Mouse (Mus musculus): ENCODE measurements at regions not wholly inside any gene's neighbourhood (a gene's known extent, or its start where the extent isn't known, plus 50 kb on each side); places are given as distances from the start of the nearest gene placed in this dataset.

DNA sequence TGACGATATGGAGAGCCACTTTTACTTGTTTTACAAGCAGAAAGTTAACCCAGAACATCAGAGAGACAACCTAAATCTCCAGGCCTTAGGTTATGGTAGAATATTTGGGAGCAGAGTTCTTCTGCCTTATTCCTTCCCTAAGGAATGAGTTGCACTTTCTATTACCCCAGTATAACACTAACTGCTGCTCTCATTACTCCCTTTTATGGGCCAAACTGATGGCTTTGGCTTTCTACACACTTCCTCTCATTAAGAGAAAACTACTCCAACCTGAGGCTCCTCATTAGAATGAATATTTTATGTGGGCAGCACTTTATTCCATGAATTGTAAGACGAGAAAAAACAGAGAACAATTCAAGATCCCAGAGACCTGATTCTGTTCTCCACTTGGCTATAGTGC, 289.0 kb upstream of the Tnc start:
- no peak overlapping the region for H3K9ac ChIP-seq (replicated peaks)
- WGBS: 60% methylated on average over 2 of the region's 2 CpGs
- no peak overlapping the region for H3K4me2 ChIP-seq (replicated peaks)
- H3K27me3 ChIP-seq: no peaks in the 10 kb centered on the region
- no peaks in the 10 kb centered on the region for H3K4me1 ChIP-seq
- ATAC-seq (replicated peaks): no peak
- H3K36me3 ChIP-seq: no peaks in the 10 kb centered on the region
- no peak overlapping the region for H3K4me3 ChIP-seq
- no peaks in the 10 kb centered on the region for H3K9me3 ChIP-seq
- H3K27ac ChIP-seq (replicated peaks): no peak overlapping the region

DNA sequence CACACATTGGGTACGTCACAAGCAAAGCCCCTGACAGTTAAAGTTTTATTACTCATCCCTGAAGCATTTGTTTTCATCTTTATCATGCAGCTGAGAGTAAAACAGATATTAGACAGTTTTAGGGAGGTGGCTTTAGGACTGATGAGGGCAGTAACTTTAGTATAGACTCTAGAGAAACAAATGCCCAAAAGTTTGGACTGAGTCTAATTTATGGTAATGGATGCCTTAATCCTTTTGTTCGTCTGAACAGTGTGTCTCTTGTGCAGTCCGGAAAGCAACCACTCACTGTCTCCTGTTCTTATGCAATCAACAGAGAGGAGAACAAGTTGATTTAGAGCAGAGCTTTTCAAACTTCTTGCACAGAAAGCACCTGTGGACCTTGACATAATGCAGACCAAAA, 283.4 kb upstream of the Tnc start:
- H3K27me3 ChIP-seq: no peaks in the 10 kb centered on the region
- H3K27ac ChIP-seq (replicated peaks): no peak overlapping the region
- H3K36me3 ChIP-seq: no peaks in the 10 kb centered on the region
- no peak for ATAC-seq (replicated peaks)
- no peak overlapping the region for H3K4me3 ChIP-seq
- H3K9me3 ChIP-seq: no peaks in the 10 kb centered on the region
- no peaks in the 10 kb centered on the region for H3K4me1 ChIP-seq
- 33% methylated on average over 3 of the region's 3 CpGs for WGBS
- H3K9ac ChIP-seq (replicated peaks): no peak overlapping the region
- H3K4me2 ChIP-seq (replicated peaks): no peak overlapping the region

DNA sequence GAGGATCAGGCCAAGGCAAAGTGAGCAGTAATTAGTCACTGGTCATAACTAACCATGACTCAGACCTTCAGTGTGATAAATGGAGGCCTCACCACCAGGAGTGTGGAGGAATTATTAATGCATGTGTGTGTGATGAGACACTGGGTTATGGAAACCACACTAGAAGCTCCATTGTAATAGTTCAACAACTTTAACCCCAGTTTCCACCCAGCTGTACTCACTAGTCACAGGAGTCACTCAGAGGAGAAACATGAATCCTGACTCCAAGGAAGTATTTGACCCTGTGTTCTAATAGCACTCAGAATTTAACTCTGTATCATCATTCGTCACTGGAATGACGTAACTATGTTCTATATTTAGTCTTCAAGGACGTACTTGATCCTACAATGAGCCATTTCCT, 277.6 kb upstream of the Tnc start:
- H3K27me3 ChIP-seq: no peaks in the 10 kb centered on the region
- 88% methylated on average over 3 of the region's 3 CpGs for WGBS

DNA sequence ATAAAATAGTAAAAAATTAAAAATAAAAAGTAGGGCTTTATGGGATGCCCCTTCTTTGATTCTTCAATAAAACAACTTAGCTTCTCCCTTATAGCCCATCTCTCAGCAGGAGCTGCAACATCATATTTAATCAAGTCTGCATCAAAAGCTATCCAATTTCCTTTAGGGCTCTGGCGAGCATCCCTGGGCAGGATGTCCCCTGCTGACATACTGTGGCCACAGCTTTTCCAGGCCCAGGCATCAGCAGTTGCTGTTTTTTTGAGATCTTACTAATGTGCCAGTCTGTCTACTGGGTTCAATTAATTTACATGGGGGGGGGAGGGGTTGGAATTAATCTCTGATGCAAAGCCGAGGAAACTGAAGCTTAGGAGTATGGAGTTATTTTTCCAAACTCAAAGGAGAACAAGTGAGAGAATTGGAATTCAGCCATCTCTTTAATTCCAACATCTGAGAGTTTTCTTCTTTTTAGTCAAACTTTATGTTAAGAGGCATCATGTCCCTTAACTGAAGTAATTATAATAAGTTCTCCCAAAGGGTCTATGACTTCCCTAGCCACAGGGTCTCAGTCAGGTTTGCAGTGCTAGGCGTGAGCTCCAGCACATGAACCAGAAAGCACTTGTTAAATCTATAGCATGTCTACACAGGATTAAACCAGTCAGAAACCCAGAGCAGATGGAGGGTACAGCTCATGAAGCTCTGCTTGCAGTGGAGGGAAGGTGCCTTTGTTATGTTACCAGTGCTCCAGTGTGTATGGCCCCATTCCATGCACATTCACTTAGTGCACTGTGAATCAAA, 269.9 kb upstream of the Tnc start:
- 60% methylated on average over 3 of the region's 3 CpGs for WGBS
- Histone ChIP-seq H3K36me3 (no peaks in the 10 kb centered on the region), H3K9me3 (no peaks in the 10 kb centered on the region), H3K9ac (replicated peaks) (no peak overlapping the region), H3K27ac (replicated peaks) (no peak overlapping the region), H3K4me2 (replicated peaks) (no peak overlapping the region), H3K4me3 (no peak overlapping the region), H3K27me3 (no peaks in the 10 kb centered on the region), H3K4me1 (no peaks in the 10 kb centered on the region; the same call in 1 of the 2 replicates)
- ATAC-seq (replicated peaks): 0 out of 2 replicates have a peak, but pooled peaks have one; percentile 35

More for the DNA sequence above, 277.6 kb upstream of the Tnc start:
- Histone ChIP-seq H3K4me1 (no peaks in the 10 kb centered on the region), H3K4me2 (replicated peaks) (no peak overlapping the region), H3K9ac (replicated peaks) (no peak overlapping the region), H3K27ac (replicated peaks) (no peak overlapping the region), H3K9me3 (no peaks in the 10 kb centered on the region), H3K36me3 (no peaks in the 10 kb centered on the region), H3K4me3 (no peak overlapping the region)
- ATAC-seq (replicated peaks): no peak

GRCm38 (mm10) chr4:64296941-64297340, 250.1 kb upstream of the Tnc start:
- Histone ChIP-seq H3K27me3 (no peaks in the 10 kb centered on the region), H3K36me3 (no peaks in the 10 kb centered on the region), H3K27ac (replicated peaks) (no peak overlapping the region), H3K4me3 (no peak overlapping the region), H3K4me2 (replicated peaks) (no peak overlapping the region), H3K9me3 (no peaks in the 10 kb centered on the region), H3K4me1 (no peaks in the 10 kb centered on the region), H3K9ac (replicated peaks) (no peak overlapping the region)
- 81% methylated on average over 2 of the region's 2 CpGs for WGBS
- ATAC-seq (replicated peaks): no peak

DNA sequence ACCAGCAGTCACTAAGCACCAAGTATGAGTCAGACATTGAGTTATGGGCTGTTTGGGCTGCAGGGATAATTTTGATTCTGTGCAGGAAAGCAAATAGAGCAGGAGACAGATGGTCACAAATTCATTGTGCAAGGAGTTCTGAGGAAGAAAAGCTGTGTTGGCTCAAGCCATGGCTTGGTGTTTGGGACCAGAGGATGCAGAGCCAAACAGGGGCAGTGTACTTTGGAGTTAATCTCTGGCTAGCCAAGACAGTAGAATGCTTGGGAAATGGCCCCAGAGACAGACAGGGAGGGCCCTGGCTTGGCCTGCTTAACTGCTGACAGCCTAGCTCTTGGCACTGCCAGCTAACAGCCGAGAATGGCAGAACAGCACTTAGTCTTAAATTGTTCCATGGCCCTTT, 235.7 kb upstream of the Tnc start:
- Histone ChIP-seq H3K9ac (replicated peaks) (no peak overlapping the region), H3K4me3 (no peak overlapping the region), H3K27me3 (no peaks in the 10 kb centered on the region), H3K36me3 (no peaks in the 10 kb centered on the region), H3K4me2 (replicated peaks) (no peak overlapping the region), H3K4me1 (no peaks in the 10 kb centered on the region), H3K9me3 (no peaks in the 10 kb centered on the region), H3K27ac (replicated peaks) (no peak overlapping the region)
- WGBS: 65% methylated on average over 1 of the region's 1 CpGs
- ATAC-seq (replicated peaks): peak; percentile 70

GRCm38 (mm10) chr4:64276980-64277379, 230.2 kb upstream of the Tnc start:
- Histone ChIP-seq H3K36me3 (no peaks in the 10 kb centered on the region), H3K27ac (replicated peaks) (no peak overlapping the region), H3K4me2 (replicated peaks) (no peak overlapping the region), H3K9ac (replicated peaks) (no peak overlapping the region), H3K4me1 (no peaks in the 10 kb centered on the region), H3K9me3 (no peaks in the 10 kb centered on the region), H3K4me3 (no peak overlapping the region), H3K27me3 (no peaks in the 10 kb centered on the region)
- WGBS: 57% methylated on average over 2 of the region's 2 CpGs
- ATAC-seq (replicated peaks): no peak

GRCm38 (mm10) chr4:64274291-64274960, 227.6 kb upstream of the Tnc start:
- no peaks in the 10 kb centered on the region for H3K36me3 ChIP-seq
- H3K9ac ChIP-seq (replicated peaks): no peak overlapping the region
- no peaks in the 10 kb centered on the region for H3K9me3 ChIP-seq
- 63% methylated on average over 3 of the region's 3 CpGs for WGBS
- no peak overlapping the region for H3K27ac ChIP-seq (replicated peaks)
- no peaks in the 10 kb centered on the region for H3K4me1 ChIP-seq
- peak; percentile 88 for ATAC-seq (replicated peaks)
- H3K4me2 ChIP-seq (replicated peaks): no peak overlapping the region
- no peak overlapping the region for H3K4me3 ChIP-seq
- no peaks in the 10 kb centered on the region for H3K27me3 ChIP-seq

GRCm38 (mm10) chr4:64269846-64270245, 223.0 kb upstream of the Tnc start:
- Histone ChIP-seq H3K9ac (replicated peaks) (no peak overlapping the region), H3K9me3 (no peaks in the 10 kb centered on the region), H3K4me1 (no peaks in the 10 kb centered on the region), H3K4me3 (no peak overlapping the region), H3K27ac (replicated peaks) (no peak overlapping the region), H3K4me2 (replicated peaks) (no peak overlapping the region), H3K27me3 (no peaks in the 10 kb centered on the region), H3K36me3 (no peaks in the 10 kb centered on the region)
- no peak for ATAC-seq (replicated peaks)
- 73% methylated on average over 5 of the region's 5 CpGs for WGBS

DNA sequence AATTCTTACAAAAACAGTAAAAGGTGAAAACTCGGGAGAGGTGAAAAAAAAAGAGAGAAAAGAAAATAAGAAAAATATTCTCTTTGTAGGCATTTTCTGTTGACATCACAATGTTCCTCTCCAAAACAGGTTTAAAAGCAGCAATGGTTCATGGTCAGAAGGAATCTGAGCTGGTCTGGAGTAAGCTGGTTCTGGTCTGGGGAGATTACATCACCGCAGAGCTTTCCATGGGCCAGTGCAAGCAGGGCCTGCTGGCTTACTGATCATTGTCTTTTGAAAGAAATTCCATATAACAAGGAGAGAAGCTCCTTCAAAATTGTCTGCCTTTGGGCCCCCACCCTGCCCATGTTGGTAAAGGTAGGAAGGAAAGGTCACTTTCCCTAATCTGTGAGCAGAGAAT, 222.3 kb upstream of the Tnc start:
- H3K4me3 ChIP-seq: no peak overlapping the region
- H3K4me1 ChIP-seq: no peaks in the 10 kb centered on the region
- H3K27me3 ChIP-seq: no peaks in the 10 kb centered on the region
- ATAC-seq (replicated peaks): no peak
- no peaks in the 10 kb centered on the region for H3K9me3 ChIP-seq
- H3K36me3 ChIP-seq: no peaks in the 10 kb centered on the region
- H3K4me2 ChIP-seq (replicated peaks): no peak overlapping the region
- no peak overlapping the region for H3K27ac ChIP-seq (replicated peaks)
- no peak overlapping the region for H3K9ac ChIP-seq (replicated peaks)
- 90% methylated on average over 2 of the region's 2 CpGs for WGBS

GRCm38 (mm10) chr4:64260473-64260872, 213.7 kb upstream of the Tnc start:
- Histone ChIP-seq H3K36me3 (no peaks in the 10 kb centered on the region), H3K4me2 (replicated peaks) (no peak overlapping the region), H3K9me3 (no peaks in the 10 kb centered on the region), H3K4me3 (no peak overlapping the region), H3K9ac (replicated peaks) (no peak overlapping the region), H3K27ac (replicated peaks) (no peak overlapping the region; the same call in 1 of the 2 replicates), H3K4me1 (no peaks in the 10 kb centered on the region), H3K27me3 (no peaks in the 10 kb centered on the region)
- ATAC-seq (replicated peaks): peak; percentile 53

DNA sequence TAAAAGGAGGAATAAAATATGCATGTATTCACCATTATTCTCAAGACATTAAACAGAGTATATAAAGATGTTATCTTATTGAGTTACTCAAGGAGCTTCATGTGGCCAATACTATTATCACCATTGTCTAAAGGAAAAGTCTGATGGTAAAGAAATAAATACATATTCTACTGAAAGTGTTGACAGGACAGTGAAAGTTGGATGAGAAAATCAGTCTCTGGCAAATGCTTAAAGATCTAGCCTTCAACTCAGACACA, 213.3 kb upstream of the Tnc start:
- H3K9me3 ChIP-seq: no peaks in the 10 kb centered on the region
- no peaks in the 10 kb centered on the region for H3K36me3 ChIP-seq
- no peaks in the 10 kb centered on the region for H3K27me3 ChIP-seq
- no peak overlapping the region for H3K4me2 ChIP-seq (replicated peaks)
- H3K27ac ChIP-seq (replicated peaks): no peak overlapping the region; the same call in 1 of the 2 replicates
- no peak overlapping the region for H3K4me3 ChIP-seq
- H3K4me1 ChIP-seq: no peaks in the 10 kb centered on the region
- no peak for ATAC-seq (replicated peaks)
- no peak overlapping the region for H3K9ac ChIP-seq (replicated peaks)
